Mouse (Mus musculus) stomach, postnatal 0 days (tissue): ENCODE measurements around the gene Pdxdc1. TPM values are rescaled to one million over a fixed set of nuclear protein-coding genes. Genes with fewer than 3 reads are reported as not detected.
"Not testable (repeated sequence)": the region's sequence is repeated elsewhere in the genome, so short reads cannot be mapped to it uniquely, and the experiment has no call there.

Experiments
- ATAC-seq: fragments of 200-750 bp; cut with Nextera tagmentation; 2 replicates; pipeline ENCODE4 v1.8.0; 2017; ENCODE audit not compliant: low FRiP score, low TSS enrichment
- DNase-seq: peaks from one replicate; pipeline ENCODE4 v3.0.0-alpha.2; 2016; ENCODE audit warnings: low spot score
- H3K27ac ChIP-seq: fragments of 300-500 bp; sonication (generic); replicated peaks from 2 replicates; pipeline ENCODE4 v1.5.1; 2014; ENCODE audit warnings: mild to moderate bottlenecking, control low read depth
- H3K27me3 ChIP-seq: fragments of 300-500 bp; sonication (generic); 2 replicates; pipeline ENCODE4 v1.6.1; 2014; ENCODE audit warnings: low read length; ENCODE audit not compliant: control insufficient read depth, insufficient read depth
- H3K36me3 ChIP-seq: fragments of 300-500 bp; sonication (generic); 2 replicates; pipeline ENCODE4 v1.6.1; 2014; ENCODE audit warnings: low read length, mixed read lengths; ENCODE audit not compliant: control insufficient read depth, insufficient read depth
- H3K4me1 ChIP-seq: fragments of 300-500 bp; sonication (generic); replicated peaks from 2 replicates; pipeline ENCODE4 v1.6.1; 2014; ENCODE audit warnings: antibody characterized with exemption; ENCODE audit not compliant: control insufficient read depth, insufficient read depth
- H3K4me2 ChIP-seq: fragments of 300-500 bp; sonication (generic); replicated peaks from 2 replicates; pipeline ENCODE4 v1.6.1; 2014; ENCODE audit warnings: low read depth, mild to moderate bottlenecking, control low read depth, moderate library complexity
- H3K4me3 ChIP-seq: fragments of 300-500 bp; sonication (generic); 2 replicates; pipeline ENCODE4 v1.5.1; 2014; ENCODE audit warnings: low read depth, low read length, control low read depth
- H3K9ac ChIP-seq: fragments of 300-500 bp; sonication (generic); 2 replicates; pipeline ENCODE4 v1.6.1; 2014; ENCODE audit warnings: mild to moderate bottlenecking, low read length, control low read depth, mixed read lengths
- H3K9me3 ChIP-seq: fragments of 300-500 bp; sonication (generic); 2 replicates; pipeline ENCODE4 v1.6.1; 2016; ENCODE audit warnings: low read length; ENCODE audit not compliant: control insufficient read depth
- CTCF ChIP-seq: IDR thresholded peaks from 2 replicates; pipeline ENCODE4 v1.5.1; 2016; ENCODE audit warnings: antibody characterized with exemption, low read depth, mild to moderate bottlenecking, moderate library complexity
- EP300 ChIP-seq: optimal IDR thresholded peaks from 2 replicates; pipeline ENCODE3; 2016; ENCODE audit warnings: antibody characterized with exemption
- WGBS: fragments of 180-500 bp; shearing (Covaris S2); extraction: QIAGEN DNeasy Blood & Tissue Kit; methylation state at CpG from one replicate; pipeline ENCODE4 v1.1.7; 2014; 5-methylcytosine and 5-hydroxymethylcytosine counted together
- polyA plus RNA-seq: library from polyadenylated mRNA; unstranded; fragments of >200 nt; fragmentation: Nextera tagmentation; extraction: Ambion mirVana; gene quantifications from 2 replicates; pipeline ENCODE4 v1.2.1, GENCODE M21; 2015

Pdxdc1 gene
- polyA plus RNA-seq, 1 experiment from 2014 or later, result 75.1 TPM

DNA sequence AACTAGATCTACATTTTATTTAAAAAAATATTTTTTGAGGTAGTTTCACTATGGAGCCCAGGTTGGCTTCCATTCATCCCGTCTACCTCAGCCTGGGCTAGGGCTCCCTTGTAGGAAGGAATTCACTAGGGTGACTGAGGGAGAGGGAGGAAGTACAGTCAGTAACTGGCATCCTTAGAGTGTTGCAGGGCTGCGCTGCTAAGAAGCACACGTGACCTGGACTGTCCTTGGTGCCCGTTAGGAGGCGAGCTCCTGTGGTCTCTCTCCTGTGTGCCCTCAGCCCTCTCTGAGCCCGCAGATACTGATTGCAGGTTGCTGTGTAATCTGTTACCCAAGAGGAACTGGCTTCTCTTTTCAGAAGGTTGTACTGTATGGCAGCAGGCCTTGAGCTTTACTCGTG is 94.5 kb downstream of the Pdxdc1 start:
- ATAC-seq (no peak), DNase-seq (no peak)
- Histone ChIP-seq H3K27ac (no peak overlapping the region), H3K4me2 (no peak overlapping the region), H3K4me3 (no peak overlapping the region), H3K9ac (no peak overlapping the region), H3K27me3 (no peaks in the 10 kb centered on the region), H3K4me1 (no peaks in the 10 kb centered on the region), H3K9me3 (no peaks in the 10 kb centered on the region), H3K36me3 (peaks cover 45% of the 10 kb centered on the region)
- TF ChIP-seq EP300, result no peak
- TF ChIP-seq CTCF, result no peak
- 88% methylated on average over 7 of the region's 7 CpGs for WGBS

DNA sequence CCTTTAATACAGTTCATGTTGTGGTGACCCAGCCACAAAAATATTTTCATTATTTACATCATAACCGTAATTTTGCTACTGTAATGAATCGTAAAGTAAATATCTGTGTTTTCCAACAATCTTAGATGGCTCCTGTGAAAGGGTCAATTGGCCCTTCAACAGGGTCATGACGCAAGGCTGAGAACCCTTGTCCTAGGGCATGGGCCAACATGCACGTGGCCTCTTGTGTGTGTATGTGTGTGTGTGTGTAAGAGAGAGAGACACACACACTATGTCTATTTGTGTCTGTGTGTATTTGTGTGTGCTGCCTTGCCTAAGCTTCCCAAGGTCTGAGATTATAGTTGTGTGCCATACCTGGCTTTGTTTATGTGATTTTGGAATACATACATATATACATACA is 95.3 kb downstream of the Pdxdc1 start:
- Histone ChIP-seq H3K36me3 (peaks cover 42% of the 10 kb centered on the region), H3K27me3 (no peaks in the 10 kb centered on the region), H3K4me3 (no peak overlapping the region), H3K9me3 (no peaks in the 10 kb centered on the region), H3K27ac (no peak overlapping the region), H3K4me1 (no peaks in the 10 kb centered on the region), H3K9ac (no peak overlapping the region), H3K4me2 (no peak overlapping the region)
- no peak for TF ChIP-seq EP300
- TF ChIP-seq CTCF, result no peak
- DNase-seq (no peak), ATAC-seq (no peak)
- WGBS, result 89% methylated on average over 4 of the region's 4 CpGs

DNA sequence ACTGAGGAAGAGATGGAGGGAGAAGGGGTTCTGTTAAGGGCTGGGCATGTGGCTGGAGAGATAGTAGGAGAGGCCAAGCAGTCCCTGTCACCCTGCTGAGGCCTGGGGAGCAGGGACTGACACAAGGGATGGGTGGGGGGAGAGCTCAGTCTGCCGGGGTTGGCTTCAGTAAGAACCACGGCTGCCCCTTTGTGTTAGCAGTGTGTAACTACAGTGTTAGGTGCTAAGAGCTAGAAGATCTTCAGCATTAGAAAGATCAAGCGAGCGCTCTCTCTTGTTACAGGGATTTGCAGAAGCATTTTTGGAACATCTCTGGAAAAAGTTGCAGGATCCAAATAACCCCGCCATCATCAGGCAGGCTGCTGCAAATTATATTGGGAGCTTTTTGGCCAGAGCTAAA is 98.3 kb downstream of the Pdxdc1 start:
- WGBS, result 77% methylated on average over 5 of the region's 5 CpGs
- Histone ChIP-seq H3K27ac (no peak overlapping the region), H3K27me3 (no peaks in the 10 kb centered on the region), H3K9ac (no peak overlapping the region; the same call in 1 of the 2 replicates), H3K4me3 (no peak overlapping the region), H3K4me2 (no peak overlapping the region), H3K9me3 (no peaks in the 10 kb centered on the region), H3K4me1 (no peaks in the 10 kb centered on the region), H3K36me3 (peaks cover 43% of the 10 kb centered on the region)
- DNase-seq (no peak), ATAC-seq (no peak)
- TF ChIP-seq CTCF (peak; percentile 51), EP300 (no peak)

GRCm38 (mm10) chr16:13801231-13801630 is 101.7 kb downstream of the Pdxdc1 start:
- Histone ChIP-seq H3K9me3 (no peaks in the 10 kb centered on the region), H3K27me3 (no peaks in the 10 kb centered on the region), H3K4me3 (no peak overlapping the region), H3K9ac (no peak overlapping the region), H3K4me1 (no peaks in the 10 kb centered on the region), H3K4me2 (no peak overlapping the region), H3K27ac (no peak overlapping the region), H3K36me3 (peaks cover 28% of the 10 kb centered on the region)
- WGBS, result 92% methylated on average over 4 of the region's 4 CpGs
- no peak for TF ChIP-seq CTCF
- TF ChIP-seq EP300, result no peak
- DNase-seq (no peak), ATAC-seq (no peak)

DNA sequence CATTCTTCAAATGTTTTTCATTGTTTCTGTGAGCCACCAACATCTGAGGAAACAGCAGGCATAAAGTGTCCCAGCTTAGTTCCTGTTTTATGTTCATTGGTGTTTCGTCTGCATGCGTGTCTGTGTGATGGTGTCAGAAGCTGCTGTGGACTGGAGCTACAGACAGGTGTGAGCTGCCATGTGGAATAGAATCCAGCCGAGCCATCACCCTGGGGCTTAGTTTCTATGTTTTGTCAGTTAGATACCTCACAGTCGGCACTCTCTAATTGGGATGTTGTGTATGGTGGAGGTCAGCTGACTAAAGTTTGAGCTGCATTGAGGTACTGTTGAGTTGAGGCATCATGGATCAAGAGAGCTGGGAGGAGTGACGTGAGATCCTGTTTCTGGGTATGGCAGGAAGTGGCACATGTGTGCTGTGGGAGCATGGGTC is 106.2 kb downstream of the Pdxdc1 start:
- ATAC-seq (no peak), DNase-seq (no peak)
- WGBS, result 88% methylated on average over 5 of the region's 5 CpGs
- no peaks in the 10 kb centered on the region for H3K27me3 ChIP-seq
- no peaks in the 10 kb centered on the region for H3K4me1 ChIP-seq
- H3K36me3 ChIP-seq, result peaks cover 24% of the 10 kb centered on the region; the same call in 1 of the 2 replicates
- TF ChIP-seq CTCF (no peak), EP300 (no peak)
- no peak overlapping the region for H3K4me3 ChIP-seq
- no peak overlapping the region for H3K27ac ChIP-seq
- no peaks in the 10 kb centered on the region for H3K9me3 ChIP-seq
- H3K9ac ChIP-seq, result no peak overlapping the region
- no peak overlapping the region for H3K4me2 ChIP-seq

DNA sequence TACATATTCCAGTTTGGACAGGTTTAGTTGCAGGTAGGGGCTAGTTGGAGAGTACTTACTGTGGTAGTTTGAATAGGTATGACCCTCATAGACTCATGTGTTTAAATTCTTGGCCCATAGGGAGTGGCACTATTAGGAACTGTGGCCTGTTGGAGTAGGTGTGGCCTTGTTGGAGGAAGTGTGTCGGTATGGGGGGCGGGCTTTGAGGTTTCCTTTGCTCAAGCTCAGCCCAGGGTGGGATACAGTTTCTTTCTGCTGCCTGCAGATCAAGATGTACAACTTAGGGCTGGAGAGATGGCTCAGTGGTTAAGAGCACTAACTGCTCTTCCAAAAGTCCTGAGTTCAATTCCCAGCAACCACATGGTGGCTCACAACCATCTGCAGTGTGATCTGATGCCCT is 109.5 kb downstream of the Pdxdc1 start:
- H3K27ac ChIP-seq, H3K27me3 ChIP-seq, H3K9ac ChIP-seq, H3K4me1 ChIP-seq, DNase-seq, H3K4me2 ChIP-seq, H3K9me3 ChIP-seq, H3K4me3 ChIP-seq, ATAC-seq: not testable (repeated sequence)
- WGBS, result 82% methylated on average over 2 of the region's 2 CpGs
- H3K36me3 ChIP-seq, result peaks cover 31% of the 10 kb centered on the region
